ENCODE assay signal across 17 mouse cellular contexts in the genomic region with DNA sequence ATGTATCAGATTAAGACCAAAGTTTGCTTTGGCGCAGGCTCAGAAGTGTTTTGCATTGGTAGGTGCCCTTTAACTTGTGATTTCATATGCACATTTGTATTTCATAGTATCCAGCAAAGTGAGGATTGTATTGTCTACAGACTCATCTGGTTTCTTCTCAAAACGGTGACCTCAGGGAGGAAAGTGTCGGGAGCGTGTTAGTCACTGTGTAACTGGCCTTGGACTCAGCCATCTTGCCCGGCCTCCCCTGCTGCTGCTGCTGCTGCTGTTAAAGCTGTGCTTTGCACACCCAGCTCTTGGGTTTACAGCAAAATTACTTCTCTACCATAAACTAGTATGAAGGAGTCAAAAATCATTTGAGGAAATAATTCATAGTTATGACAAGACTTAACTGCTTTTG.
"Had no signal": no experiment of that assay in that cellular context is flagged by ENCODE, and none has a peak within 500 bp of the region (broad histone marks: within the 10 kb centered on the region; RNA-seq: fewer than 3 reads in every experiment).

No protein-coding gene starts in this region.

- H3K4me3 ChIP-seq: layer of hippocampus, adult 2 months; liver, embryonic 13.5 days; midbrain, embryonic 12.5 days; midbrain, embryonic 15.5 days; neural tube, embryonic 12.5 days; neural tube, embryonic 15.5 days; stomach, embryonic 15.5 days had no signal

- H3K27ac ChIP-seq: kidney, postnatal 0 days; layer of hippocampus, adult 2 months; liver, embryonic 13.5 days; macrophage; midbrain, embryonic 12.5 days; midbrain, embryonic 15.5 days; neural tube, embryonic 12.5 days; neural tube, embryonic 15.5 days; stomach, embryonic 15.5 days had no signal

- H3K4me2 ChIP-seq: liver, embryonic 13.5 days; lung, embryonic 14.5 days; midbrain, embryonic 12.5 days; midbrain, embryonic 15.5 days; neural tube, embryonic 12.5 days; neural tube, embryonic 15.5 days; stomach, embryonic 15.5 days had no signal

- DNase-seq: kidney, adult 2 months; layer of hippocampus, adult 9-11 months; liver, embryonic 13.5 days; lung, embryonic 14.5 days; right cerebral cortex, adult 18-20 months; right cerebral cortex, postnatal 14 days; spleen, adult 18-20 months; thymus, postnatal 25 days had no signal

- H3K27me3 ChIP-seq: liver, embryonic 13.5 days; midbrain, embryonic 12.5 days; midbrain, embryonic 15.5 days; neural tube, embryonic 12.5 days; neural tube, embryonic 15.5 days; stomach, embryonic 15.5 days had no signal

- H3K4me1 ChIP-seq: liver, embryonic 13.5 days; midbrain, embryonic 12.5 days; midbrain, embryonic 15.5 days; neural tube, embryonic 12.5 days; neural tube, embryonic 15.5 days; stomach, embryonic 15.5 days had no signal

- H3K9me3 ChIP-seq: liver, embryonic 13.5 days; midbrain, embryonic 12.5 days; midbrain, embryonic 15.5 days; neural tube, embryonic 12.5 days; neural tube, embryonic 15.5 days; stomach, embryonic 15.5 days had no signal

- ATAC-seq: lung, postnatal 0 days; midbrain, embryonic 15.5 days had no signal

- H3K9ac ChIP-seq: liver, embryonic 13.5 days; lung, embryonic 14.5 days; midbrain, embryonic 12.5 days; midbrain, embryonic 15.5 days; neural tube, embryonic 12.5 days; neural tube, embryonic 15.5 days; stomach, embryonic 15.5 days had no signal
